Mouse (Mus musculus) MN1 (cell line): ENCODE measurements around the gene Mob3b.

Source experiments
- DNase-seq: peaks from one replicate; pipeline ENCODE4 v3.0.0-alpha.2; 2016; ENCODE audit warnings: low spot score

Gene Mob3b

DNA sequence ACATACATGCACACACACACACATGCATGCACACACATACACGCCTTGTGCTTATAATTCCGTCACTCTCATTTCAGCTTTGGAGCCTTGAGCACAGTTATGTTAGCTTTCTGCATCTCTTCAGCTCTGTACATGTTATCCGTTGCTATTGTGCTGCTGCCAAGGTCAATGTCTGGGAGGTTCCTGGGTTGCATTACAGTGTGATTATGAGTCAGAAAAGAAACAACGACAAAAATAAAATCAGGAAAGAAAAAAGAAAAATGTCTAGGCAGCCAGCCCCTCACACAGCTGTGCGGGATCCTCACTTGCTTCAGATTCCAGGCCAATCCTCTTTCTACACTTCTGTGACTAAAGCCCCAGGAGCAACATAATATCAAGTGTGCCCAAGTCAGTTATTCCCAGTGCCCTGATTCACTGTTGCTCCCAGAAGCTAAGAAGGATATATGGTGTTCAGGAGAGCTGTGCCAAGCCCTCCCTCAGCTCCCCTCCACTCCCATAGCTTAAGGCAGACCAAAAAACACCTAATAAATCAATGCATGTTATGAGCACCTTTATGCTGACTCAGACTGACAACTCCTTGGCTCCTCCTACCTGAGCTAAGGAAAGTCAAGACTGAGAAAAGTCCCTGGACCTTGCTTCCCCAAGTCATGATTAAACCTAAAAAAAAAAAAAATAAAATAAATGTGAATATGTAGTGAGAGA is 152.1 kb downstream of the Mob3b start:
- DNase-seq = no peak

DNA sequence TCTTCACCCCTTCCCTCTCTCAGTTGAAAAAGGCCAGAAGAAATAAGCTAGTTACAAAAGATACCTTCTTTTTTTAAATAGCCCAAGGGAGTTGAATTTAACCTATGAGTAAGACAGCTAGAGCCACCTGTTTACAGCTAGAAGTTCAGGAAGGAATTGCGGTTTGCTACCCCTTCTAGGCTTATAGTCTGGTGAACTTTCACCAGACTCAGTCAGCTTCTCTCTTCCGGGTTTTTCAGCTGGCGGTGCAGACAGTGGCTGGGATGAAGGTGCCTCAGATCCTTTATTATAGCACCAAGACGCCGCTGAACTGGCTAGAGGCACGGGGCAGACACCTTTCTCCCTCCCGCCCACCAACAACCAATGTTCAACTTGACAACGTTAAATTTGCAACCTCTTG is 152.8 kb downstream of the Mob3b start:
- DNase-seq = no peak

DNA sequence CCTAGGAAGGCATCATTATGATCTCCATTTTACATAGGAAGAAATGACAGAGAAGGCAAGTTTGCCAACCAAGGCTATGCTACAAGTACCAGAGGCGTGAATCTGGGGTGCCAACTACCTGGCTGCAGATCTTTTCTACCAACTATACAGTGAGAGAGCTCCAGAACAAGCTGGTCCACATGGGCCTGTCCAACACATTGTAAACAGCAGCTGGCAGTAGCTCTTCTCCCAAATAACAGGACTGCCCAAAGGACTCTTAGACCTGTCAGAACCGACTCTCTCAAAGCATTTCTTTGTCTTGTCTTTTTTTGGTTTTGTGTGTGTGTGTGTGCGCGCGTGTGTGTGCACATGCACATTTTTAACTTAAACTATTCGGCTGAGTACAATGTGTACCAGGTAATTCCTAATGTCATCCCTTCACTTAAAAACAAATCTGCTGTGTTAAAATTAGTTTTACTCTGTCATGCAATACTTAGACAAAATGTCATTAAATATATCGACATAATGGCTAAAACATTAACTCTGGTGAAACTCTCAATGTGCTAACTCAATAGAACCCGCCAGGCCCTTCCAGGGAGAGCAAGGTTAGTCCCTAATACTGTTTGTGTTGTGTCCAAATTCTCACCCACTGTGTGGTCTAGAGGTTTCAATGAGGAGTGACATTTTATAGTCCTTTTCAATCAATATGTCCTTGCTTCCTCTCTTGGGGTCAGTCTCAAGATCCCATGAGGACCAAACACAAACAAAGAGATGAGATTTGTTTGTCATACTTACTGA is 153.5 kb downstream of the Mob3b start:
- DNase-seq = no peak

DNA sequence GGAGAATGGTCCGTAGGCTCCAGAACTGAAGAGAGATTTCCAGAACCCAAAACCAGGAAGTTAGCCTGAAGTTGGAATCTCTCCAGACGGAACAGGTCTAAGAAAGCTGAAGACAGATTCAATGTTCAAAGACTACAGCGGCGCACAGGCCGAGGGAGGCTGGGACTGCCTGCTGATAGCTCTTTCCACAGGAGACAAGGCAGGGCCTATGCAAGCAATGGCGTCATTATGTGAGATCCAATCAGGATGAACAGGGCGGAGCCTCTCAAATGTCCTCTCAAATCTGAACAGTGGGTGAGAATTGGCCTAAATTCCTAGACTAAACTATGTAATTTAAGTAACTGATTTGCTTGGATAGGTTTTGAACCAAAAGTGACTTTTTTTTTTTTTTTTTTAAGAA is 160.7 kb downstream of the Mob3b start:
- no peak for DNase-seq

DNA sequence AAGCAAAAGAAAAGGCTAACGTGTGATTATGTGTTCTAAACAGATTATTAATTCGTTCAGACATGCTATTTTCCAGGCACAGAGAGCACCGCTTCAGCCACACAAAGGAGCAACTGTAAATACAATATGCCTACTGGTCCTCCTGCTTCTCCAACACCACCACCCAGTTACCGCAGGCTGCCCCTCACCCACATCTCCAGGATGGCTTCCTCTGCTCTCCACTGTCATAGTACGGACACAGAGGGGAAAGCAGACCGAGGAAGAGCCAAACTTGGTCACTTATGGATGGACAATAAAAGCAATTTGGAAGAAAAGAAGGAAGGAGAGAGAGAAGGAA is 163.7 kb downstream of the Mob3b start:
- DNase-seq = no peak

DNA sequence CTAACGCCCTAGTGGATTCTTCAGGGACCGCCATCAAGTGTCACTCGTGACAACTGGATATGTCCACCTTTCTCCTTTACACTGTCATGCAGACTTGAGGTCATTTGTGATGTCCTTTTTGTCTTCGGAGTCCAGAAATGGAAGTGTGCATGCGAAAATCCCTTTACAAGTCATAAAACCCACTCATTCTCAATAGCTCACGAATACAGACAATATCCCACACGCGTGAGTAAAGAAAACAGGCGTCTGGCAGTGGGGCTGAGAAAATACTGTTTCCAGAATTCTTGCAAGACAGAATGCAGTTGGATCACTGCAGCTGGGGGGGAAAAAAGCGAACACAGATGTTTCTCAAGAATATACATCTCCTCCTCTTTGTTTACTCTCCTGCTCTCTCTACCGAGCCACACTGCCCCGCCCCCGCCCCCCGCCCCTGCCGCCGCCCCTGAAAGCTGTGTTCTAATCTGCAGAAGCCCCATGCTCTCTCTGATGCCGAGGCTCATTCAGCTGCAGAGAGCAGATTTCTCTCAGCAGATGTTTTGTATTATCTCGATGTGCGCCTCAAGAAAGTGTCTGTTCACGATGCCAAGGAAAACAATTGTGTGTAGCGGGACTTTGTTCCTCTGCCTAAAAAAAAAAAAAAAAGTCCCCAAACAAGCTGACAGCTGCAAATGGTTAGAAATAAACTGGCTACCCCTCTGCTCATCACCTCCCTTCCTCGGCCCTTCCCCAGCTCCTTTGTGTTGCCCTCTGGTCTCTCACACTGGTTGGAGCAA is 164.2 kb downstream of the Mob3b start:
- DNase-seq = no peak

DNA sequence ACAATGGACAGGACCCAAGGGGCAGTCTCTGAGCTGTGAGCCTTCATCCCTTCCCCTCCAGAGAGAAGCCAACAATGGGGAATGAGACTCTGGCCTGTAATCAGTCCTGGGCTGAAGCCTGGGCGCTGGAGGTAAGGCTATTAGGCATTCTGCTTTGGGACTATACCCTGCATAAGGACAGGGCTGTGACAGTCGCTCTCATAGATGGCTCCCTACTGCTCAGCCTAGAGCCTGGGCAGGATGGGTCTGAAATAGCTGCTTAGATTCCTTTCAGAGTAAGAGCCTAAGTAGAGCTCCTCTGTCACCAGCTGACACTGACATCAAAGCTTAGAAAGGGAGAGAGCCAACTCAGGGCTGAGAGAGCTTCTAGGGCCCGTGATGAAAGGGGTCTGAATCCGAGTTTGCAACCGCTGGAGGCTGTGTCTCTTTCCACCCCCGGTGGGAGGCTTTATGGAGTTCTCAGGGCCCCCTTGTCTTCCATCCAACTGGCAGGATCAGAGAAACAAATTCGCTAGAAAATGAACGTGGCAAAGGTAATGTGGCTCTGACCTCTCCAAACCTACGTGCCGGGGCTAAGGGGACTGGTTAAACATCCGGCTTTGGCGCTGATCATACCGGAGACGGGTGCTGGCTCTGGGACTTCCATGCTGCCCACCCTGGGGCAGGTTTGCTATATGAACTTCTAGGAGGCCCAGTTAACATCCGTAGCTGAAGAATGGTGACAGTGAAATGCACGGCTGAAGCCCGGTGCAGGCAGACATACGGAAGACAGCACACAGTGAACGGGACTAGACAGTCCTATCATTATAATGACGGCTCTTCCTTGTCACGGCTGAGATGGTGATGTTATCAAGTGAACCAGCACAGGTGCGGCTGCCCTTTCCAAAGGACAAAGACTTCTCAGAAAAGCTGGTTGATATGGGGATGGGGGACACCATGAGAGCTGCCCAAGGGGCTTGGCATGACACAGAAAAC is 165.1 kb downstream of the Mob3b start:
- no peak for DNase-seq

DNA sequence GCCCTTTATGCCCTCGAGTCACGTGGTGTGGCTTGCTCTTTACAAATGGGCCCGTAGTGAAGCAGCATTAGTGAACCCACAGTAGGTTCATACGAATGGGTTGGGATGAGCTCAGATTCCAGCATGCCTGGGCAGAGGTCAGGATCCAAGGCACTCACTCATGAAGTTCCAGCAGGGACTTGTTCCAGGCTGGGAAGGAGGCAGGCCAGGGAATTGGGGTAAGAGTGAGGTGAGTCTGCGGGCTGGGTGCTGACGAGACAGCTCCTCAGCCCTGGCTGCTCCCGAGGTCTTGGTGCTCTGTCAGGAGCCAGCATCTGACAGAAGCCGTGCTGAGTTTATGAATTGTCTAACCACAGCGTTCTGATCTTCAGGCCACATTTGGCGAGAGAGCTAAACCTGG is 166.2 kb downstream of the Mob3b start:
- no peak for DNase-seq

DNA sequence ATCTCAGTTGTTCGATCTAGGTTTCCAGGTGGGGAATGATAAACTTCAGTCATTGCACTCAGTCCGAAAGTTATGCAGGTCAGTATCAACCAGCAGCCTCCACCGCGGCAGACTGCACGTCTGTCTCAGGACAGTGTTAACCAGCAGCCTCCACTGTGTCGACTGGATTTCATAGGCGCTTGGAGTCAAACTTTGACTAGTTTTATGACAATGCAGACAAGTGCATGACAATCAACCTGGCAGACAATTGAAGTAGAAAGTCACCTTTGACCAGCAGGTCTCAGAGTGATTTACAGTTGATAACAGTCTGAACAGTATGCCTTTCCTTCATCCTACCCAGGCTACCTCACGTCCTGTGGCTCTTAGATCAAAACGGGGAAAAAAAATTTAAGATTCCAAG is 166.6 kb downstream of the Mob3b start:
- DNase-seq = no peak

DNA sequence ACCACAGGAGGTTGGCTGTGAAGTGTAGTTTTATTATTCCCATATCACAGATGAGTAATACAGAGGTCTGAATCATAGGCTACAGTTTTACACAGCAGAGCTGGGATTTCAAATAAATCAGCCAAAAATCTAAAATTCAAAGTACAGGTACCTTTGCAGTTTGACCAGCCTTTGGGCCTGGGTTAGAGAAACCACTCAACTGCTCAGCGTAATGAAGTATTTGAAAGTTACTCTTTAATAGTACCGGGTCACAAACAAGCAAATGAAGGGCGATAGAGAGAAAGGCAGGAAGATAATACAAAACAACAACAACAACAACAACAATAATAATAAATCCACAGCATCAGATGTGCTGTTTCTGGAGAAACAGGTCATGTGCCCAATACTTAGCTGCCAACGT is 169.7 kb downstream of the Mob3b start:
- DNase-seq = no peak

DNA sequence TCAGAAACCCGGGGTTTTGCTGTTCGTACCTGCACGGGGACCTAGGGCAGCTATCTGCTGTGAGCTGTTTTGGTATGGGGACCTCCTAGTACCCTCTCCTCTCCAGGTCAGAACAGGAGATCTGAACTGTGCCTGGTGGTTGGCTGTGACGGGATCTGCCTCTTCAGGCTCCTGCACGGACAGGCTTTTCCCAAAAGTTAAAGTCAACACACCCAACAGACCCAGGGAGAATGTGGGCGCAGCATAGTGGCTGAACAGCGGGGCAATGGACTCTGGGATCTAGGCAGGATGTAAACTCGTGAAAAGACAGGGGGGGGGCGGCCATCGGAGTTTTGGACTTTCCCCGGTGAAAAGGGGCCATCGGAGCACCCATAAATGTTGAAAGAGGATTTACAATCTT is 170.2 kb downstream of the Mob3b start:
- DNase-seq = no peak

DNA sequence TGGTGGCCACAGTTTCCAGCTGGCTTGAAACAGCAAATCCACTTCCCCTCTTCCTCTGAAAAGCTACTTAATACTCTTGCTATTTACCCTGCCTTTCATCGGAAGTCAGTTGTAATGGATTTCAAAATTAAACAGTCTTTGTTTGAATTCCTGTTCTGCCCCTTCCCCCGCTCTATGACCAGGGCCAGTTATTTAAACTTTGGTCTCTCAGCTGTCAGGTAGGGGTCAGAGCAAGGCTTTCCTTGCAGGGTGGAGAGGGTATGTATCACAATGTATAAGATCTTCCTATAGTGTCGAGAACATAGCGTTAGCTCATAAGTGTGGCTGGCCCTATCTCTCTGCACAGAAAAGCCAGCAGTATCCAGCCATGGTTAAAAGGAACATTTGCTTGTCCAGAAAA is 170.6 kb downstream of the Mob3b start:
- DNase-seq = no peak

DNA sequence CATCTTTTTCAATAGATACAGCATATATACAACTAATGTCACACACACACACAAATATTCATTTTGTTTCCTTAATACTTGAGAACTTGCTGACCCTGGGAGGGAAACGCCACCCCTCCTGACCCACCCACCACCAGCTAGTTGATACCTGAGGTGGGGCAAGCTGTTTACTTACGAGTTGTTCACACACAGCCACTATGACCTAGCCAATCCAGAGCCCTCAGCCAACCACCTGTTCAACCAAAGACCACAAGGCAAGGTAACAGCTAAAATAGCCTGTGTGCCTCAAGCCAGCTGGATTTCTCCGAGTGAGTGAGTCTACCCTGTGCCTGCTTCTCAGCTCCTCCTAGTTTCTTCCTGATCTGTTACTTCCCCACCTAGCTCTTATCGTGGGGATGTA is 172.9 kb downstream of the Mob3b start:
- no peak for DNase-seq

DNA sequence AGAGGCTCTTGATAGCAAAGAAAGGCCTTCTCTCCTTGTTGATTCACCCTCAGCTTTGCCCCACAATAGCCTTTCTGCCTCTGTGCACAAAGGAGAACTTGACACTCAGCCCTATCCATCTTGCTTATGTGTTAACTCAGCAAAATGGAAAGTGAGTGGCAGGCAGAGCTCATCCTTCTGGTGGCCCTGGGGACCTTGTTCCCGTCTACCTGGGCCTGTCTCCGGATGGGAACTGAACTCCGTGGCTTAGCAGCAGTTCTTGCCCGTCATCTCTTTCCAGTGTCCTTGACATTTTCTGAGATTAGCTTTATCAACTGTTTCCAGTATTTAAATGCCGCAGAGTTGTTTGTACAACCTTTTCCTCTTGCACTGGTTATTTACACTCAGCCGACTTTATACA is 173.8 kb downstream of the Mob3b start:
- DNase-seq = no peak

DNA sequence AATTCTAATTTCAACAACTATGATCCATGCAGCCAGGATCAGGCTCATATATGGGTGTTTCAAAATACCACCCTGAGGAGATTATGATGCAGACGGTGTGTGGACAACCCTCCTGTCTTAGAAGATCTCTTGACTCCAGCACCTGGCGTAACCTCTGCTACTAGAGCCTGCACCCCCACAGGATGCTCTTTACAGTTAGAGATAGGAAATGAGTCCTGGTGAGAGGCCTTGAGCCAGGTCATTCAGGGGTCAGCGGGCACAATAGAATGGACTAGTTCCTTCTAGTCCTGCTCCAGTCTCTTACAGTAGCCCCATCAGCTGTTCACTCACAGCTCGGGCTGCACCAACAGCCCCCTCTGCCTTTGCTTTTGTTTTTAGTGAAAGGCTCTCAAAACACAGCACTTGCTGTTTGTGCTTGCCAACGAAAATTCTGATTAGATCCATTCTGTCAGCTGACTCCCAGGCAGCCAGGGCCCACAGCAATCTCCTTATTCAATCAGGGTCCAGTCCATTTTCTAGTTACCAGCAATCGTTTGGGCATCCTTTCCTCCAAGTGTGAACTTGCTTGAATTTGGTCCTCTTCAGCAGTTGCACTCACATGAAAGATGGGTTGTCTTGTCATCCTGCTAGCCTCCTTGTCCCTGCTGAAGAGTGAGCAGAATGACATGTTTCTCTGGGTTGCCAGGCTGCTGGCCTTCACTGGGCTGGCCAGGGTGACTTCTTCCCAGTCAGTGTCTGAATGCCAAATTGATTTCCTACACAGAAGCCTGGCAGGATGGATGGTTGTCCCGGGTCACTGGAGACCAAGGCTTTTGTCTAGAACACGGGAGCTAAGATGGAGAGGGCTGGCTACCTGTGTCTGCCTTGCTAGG is 175.7 kb downstream of the Mob3b start:
- DNase-seq = no peak

DNA sequence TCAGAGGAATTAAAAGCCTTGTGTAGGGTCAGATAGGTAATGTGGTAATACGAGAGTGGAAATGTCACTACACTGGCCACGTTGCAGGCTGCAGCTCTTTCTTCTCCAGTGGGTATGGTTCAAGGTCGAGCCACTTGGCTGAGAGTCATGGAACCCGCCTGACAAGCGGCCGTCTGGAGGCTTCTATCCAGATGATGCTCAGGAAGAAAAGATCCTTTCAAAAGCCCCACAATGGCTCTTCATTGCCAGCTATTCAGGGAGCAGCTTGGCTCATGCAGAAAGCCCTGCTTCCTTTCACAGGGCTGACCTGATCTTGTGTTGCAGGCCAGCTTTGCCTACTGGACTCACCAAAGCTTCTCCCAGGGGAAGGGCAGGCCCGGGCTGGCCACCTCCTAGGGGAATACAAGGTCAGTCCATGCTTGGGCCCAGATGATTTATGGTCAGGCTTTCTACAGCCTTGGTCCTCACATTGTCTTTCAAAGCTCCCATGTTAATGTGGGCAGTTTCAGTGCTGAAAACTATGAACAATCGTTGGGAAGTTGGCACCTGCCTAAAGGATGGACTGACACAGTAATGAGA is 176.7 kb downstream of the Mob3b start:
- DNase-seq = no peak

DNA sequence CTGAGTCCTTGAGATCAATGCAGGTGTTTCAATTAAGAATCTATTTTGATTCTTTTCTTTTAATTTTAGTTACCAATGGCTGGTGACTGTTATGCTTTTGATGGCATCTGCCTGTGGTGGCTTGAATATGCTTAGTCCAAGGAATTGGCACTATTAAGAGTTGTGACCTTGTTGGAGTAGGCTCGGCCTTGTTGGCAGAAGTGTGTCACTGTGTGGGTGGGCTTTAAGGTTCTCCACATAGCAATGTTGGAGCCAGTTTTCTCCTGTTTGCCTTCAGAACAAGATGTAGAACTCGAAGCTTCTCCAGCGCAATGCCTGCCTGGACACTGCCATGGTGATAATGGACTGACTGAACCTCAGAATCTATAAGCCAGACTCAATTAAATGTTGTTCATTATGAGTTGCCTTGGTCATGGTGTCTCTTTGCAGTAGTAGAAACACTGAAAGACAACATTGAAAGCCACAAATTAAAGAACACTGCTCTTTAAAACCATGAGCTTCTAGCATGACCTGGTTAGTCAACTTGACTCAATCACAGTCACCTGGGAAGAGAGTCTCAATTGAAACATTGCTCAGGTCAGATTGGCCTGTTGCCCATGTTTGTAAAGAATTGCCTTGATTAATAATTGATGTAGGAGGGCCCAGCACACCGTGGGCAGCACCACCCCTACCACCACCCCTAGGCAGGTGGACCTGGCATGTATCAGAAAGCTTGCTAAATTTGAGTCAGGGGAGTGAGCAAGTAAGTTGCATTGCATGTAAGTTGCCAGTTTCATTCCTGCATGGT is 180.2 kb downstream of the Mob3b start:
- DNase-seq = no peak

DNA sequence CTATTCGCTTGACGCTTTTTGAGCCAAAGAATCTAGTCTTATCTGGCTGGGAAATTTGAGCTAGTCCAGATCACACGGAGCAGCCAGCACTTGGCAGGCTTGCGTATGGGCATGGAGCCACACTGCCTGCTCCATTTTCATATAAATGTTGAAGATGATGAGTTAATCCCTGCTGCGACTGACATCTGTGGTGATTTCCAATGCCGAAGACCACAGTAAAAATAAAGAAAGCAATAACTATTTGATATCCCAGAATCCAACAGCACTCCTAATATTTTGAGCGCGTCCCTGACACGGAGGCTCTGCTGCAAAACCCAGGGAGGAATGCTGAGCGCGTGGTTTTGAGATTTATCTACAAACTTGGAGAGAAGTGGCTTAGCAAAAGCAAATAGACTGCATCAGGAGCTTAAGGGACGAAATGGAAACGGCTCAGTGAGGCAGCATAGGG is 180.9 kb downstream of the Mob3b start:
- no peak for DNase-seq

DNA sequence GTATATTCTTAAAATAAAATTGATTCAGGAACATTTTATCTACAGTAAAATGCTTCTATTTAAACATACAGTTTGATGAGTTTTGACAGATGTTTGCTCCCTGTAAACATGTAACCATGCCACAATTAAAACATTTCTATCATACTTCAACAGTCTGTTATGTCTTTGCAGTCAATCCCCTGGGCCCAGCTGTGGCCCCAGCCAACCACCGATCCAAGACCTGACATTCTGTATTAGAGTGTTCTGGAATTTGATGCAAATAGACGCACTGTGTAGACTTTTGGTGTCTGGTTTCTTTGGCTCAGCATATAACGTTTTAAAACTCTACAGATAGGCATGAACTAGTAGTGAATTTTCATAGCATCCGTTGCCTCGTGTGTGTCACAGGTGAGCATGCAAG is 182.5 kb downstream of the Mob3b start:
- DNase-seq = no peak

DNA sequence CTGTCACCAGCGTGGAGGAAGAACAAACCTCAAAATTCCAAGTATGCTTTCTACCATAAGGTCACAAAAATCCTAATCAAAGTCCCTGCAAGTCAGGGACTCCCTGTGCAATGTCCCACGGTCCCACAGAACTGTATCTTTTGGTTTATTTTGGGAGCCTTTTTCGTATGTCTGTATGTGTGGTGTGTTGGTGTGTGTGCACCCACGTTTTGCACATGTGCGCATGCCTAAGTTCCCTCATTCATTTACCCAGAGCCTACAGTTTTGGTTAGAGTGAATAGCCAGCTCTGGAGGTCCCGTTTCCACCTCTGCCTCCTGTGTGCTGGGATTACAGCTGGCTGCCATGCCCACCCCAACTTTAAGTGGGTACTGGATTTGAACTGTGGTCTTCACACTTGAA is 189.7 kb downstream of the Mob3b start:
- no peak for DNase-seq
